In the genomic region with DNA sequence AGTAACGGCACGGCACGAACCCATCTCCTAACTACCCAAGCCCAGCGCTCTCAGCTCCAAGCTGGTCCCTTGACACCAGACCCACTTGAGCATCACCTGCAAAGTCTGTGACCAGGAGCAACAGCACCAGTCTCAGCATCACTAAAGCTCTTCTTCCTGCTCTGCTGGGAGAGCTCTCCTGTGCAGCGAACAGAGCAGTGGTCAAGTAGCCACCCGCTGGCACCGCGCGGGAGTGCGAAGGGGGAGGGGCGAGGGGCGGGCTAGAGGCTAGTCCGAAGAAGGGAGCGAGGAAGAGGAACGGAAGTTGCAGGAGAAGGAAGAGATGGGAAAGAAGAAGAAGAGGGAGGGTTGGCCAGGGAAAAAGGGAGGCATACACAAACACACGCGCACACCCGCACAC, we compare ENCODE assay signal across 10 mouse cellular contexts. TPM values are rescaled to one million over a fixed set of nuclear protein-coding genes. Genes with fewer than 3 reads are reported as not detected.
DNase-seq lines count a peak whose midpoint lies in the region; ATAC-seq lines count a peak whose summit lies in the region.
"Had no signal": no experiment of that assay in that cellular context is flagged by ENCODE, and none has a peak within 500 bp of the region (broad histone marks: within the 10 kb centered on the region; RNA-seq: fewer than 3 reads in every experiment).

Spink2 (minus strand) TSS at position 236 of the 400 bp plus-strand sequence.

- peaks cover 5% of the 10 kb centered on the region for H3K4me1 ChIP-seq in heart, embryonic 10.5 days
- H3K4me1 ChIP-seq in embryonic facial prominence, embryonic 14.5 days (ENCODE audit: control insufficient read depth, insufficient read depth, low read length), result 0 out of 2 replicates have a peak, but pooled peaks cover 6% of the 10 kb centered on the region
- H3K4me1 ChIP-seq in liver, embryonic 11.5 days (replicated peaks; ENCODE audit: control insufficient read depth, insufficient read depth, low read length), result peaks cover 5% of the 10 kb centered on the region
- H3K4me1 ChIP-seq in midbrain, embryonic 16.5 days (ENCODE audit: control insufficient read depth, insufficient read depth, low read length), result peaks cover 3% of the 10 kb centered on the region; the same call in 1 of the 2 replicates

- intact Hi-C loops in heart, postnatal 25 days (cut with DNase I), result no loop called here

- ATAC-seq in embryonic facial prominence, embryonic 14.5 days (ENCODE audit: low read depth), result peak; percentile 70; the same call in 1 of the 2 replicates
- no peak; the same call in 1 of the 2 replicates for ATAC-seq in liver, embryonic 11.5 days (replicated peaks; ENCODE audit: low FRiP score)
- no peak for ATAC-seq in midbrain, embryonic 16.5 days
- no peak for ATAC-seq in activated CD4-positive, CD25-positive, alpha-beta regulatory T cell, adult 4 months

- H3K27ac ChIP-seq in heart, embryonic 10.5 days, result peak within 1 kb of the TSS; percentile 48; the same call in 1 of the 2 replicates
- no peak within 1 kb of the TSS for H3K27ac ChIP-seq in embryonic facial prominence, embryonic 14.5 days (replicated peaks; ENCODE audit: low read depth, low read length)
- H3K27ac ChIP-seq in liver, embryonic 11.5 days (ENCODE audit: low read depth, low read length), result no peak within 1 kb of the TSS
- no peak within 1 kb of the TSS for H3K27ac ChIP-seq in midbrain, embryonic 16.5 days (ENCODE audit: low read length)

- peak within 1 kb of the TSS; percentile 55 for H3K4me3 ChIP-seq in heart, embryonic 10.5 days
- H3K4me3 ChIP-seq in embryonic facial prominence, embryonic 14.5 days (ENCODE audit: low read depth, low read length), result peak within 1 kb of the TSS; percentile 16
- H3K4me3 ChIP-seq in liver, embryonic 11.5 days (ENCODE audit: low read depth, low read length), result peak within 1 kb of the TSS; percentile 22; the same call in 1 of the 2 replicates
- H3K4me3 ChIP-seq in midbrain, embryonic 16.5 days (ENCODE audit: low read depth, low read length), result peak within 1 kb of the TSS; percentile 8; the same call in 1 of the 2 replicates

- no peaks in the 10 kb centered on the region for H3K9me3 ChIP-seq in heart, embryonic 10.5 days
- H3K9me3 ChIP-seq in embryonic facial prominence, embryonic 14.5 days (ENCODE audit: control insufficient read depth, low read length), result no peaks in the 10 kb centered on the region
- no peaks in the 10 kb centered on the region for H3K9me3 ChIP-seq in liver, embryonic 11.5 days (ENCODE audit: control insufficient read depth, low read length)
- no peaks in the 10 kb centered on the region for H3K9me3 ChIP-seq in midbrain, embryonic 16.5 days (replicated peaks; ENCODE audit: control insufficient read depth, low read length, poor library complexity, severe bottlenecking)

- H3K36me3 ChIP-seq in heart, embryonic 10.5 days, result no peaks in the 10 kb centered on the region
- H3K36me3 ChIP-seq in embryonic facial prominence, embryonic 14.5 days (ENCODE audit: control insufficient read depth, insufficient read depth, low read length), result no peaks in the 10 kb centered on the region
- H3K36me3 ChIP-seq in liver, embryonic 11.5 days (ENCODE audit: control insufficient read depth, insufficient read depth, low read length), result no peaks in the 10 kb centered on the region
- no peaks in the 10 kb centered on the region for H3K36me3 ChIP-seq in midbrain, embryonic 16.5 days (ENCODE audit: control insufficient read depth, insufficient read depth, low read length)

- no peaks in the 10 kb centered on the region for H3K27me3 ChIP-seq in heart, embryonic 10.5 days (ENCODE audit: insufficient read depth, poor library complexity, severe bottlenecking)
- no peaks in the 10 kb centered on the region for H3K27me3 ChIP-seq in embryonic facial prominence, embryonic 14.5 days (replicated peaks; ENCODE audit: control insufficient read depth, insufficient read depth, low read length)
- no peaks in the 10 kb centered on the region for H3K27me3 ChIP-seq in liver, embryonic 11.5 days (replicated peaks; ENCODE audit: control insufficient read depth, insufficient read depth, low read length)
- H3K27me3 ChIP-seq in midbrain, embryonic 16.5 days (ENCODE audit: control insufficient read depth, insufficient read depth, low read depth, low read length), result no peaks in the 10 kb centered on the region
- H3K27me3 ChIP-seq: CH12.LX had no signal

- H3K4me2 ChIP-seq in embryonic facial prominence, embryonic 14.5 days (ENCODE audit: low read depth, low read length), result peak within 1 kb of the TSS; percentile 52
- peak within 1 kb of the TSS; percentile 68 for H3K4me2 ChIP-seq in liver, embryonic 11.5 days
- H3K4me2 ChIP-seq in midbrain, embryonic 16.5 days (ENCODE audit: low read length), result peak within 1 kb of the TSS; percentile 60

- WGBS in heart, embryonic 10.5 days, result 5% methylated on average over 18 of the region's 18 CpGs
- WGBS in embryonic facial prominence, embryonic 14.5 days, result 6% methylated on average over 18 of the region's 18 CpGs
- 5% methylated on average over 18 of the region's 18 CpGs for WGBS in liver, embryonic 11.5 days
- WGBS in midbrain, embryonic 16.5 days, result 7% methylated on average over 18 of the region's 18 CpGs

- peak within 1 kb of the TSS; percentile 5; the same call in 1 of the 2 replicates for H3K9ac ChIP-seq in embryonic facial prominence, embryonic 14.5 days (ENCODE audit: low read depth, low read length)
- H3K9ac ChIP-seq in liver, embryonic 11.5 days (ENCODE audit: low read depth, low read length), result no peak within 1 kb of the TSS
- H3K9ac ChIP-seq in midbrain, embryonic 16.5 days (ENCODE audit: low read depth, low read length), result no peak within 1 kb of the TSS

- DNase-seq in heart, embryonic 10.5 days (ENCODE audit: low spot score), result peak; percentile 84
- no peak for DNase-seq in heart, postnatal 25 days (ENCODE audit: low spot score)
- peak; percentile 29 for DNase-seq in embryonic facial prominence, embryonic 14.5 days (ENCODE audit: low spot score)
- peak; percentile 68 for DNase-seq in heart, postnatal 4 days
- DNase-seq in liver, embryonic 11.5 days (ENCODE audit: low spot score), result peak; percentile 62
- DNase-seq in natural killer cell, adult 2 months (ENCODE audit: low spot score in 2 of 2), result no peak

RNA-seq across cellular contexts. Expression of gene Spink2, which starts in this region (rescaled TPM):
- 4.7 and 8.5 TPM in 2 replicates for polyA plus RNA-seq in heart, embryonic 10.5 days (2016; fragmentation: Nextera tagmentation; extraction: Ambion mirVana)
- total RNA-seq in heart, postnatal 25 days (2021), result under 1 TPM in 1 of 2 experiments, not detected in 1; 0.45 TPM
- polyA plus RNA-seq in embryonic facial prominence, embryonic 14.5 days (2014; fragmentation: Nextera tagmentation; extraction: Ambion mirVana), result 3.9 and 4.7 TPM in 2 replicates
- under 1 TPM; 0.48 to 0.74 TPM for total RNA-seq in heart, postnatal 4 days (2021)
- polyA plus RNA-seq in liver, embryonic 11.5 days (2014; fragmentation: Nextera tagmentation; extraction: Ambion mirVana), result 0.29 TPM in 1 of 2 replicates, not detected in the other
- polyA plus RNA-seq in midbrain, embryonic 16.5 days (2015; fragmentation: Nextera tagmentation; extraction: Ambion mirVana), result 0.41 and 0.48 TPM in 2 replicates
- under 1 TPM in 1 of 2 experiments, not detected in 1; 0.73 TPM for polyA plus RNA-seq in activated CD4-positive, CD25-positive, alpha-beta regulatory T cell, adult 4 months (2017; shearing (Covaris generic))
- total RNA-seq: heart, adult 18-20 months had no signal

Comparison
In these comparisons a context has a peak if more than half of its experiments do, and no peak if none do; other contexts are left out.
1. DNase-seq: peak in heart, embryonic 10.5 days (single experiment) and embryonic facial prominence, embryonic 14.5 days (single experiment); none in heart, postnatal 25 days (single experiment) and natural killer cell, adult 2 months (0 of 2).
2. Peak in DNase-seq in heart, postnatal 4 days; RNA of the gene not detected or under 1 TPM.
3. Peak in DNase-seq, H3K4me3 ChIP-seq and H3K4me2 ChIP-seq in liver, embryonic 11.5 days; RNA of the gene not detected or under 1 TPM.
4. Peak in every context shown above with its lines, with median percentiles within 50 percentile points of each other: H3K4me3 ChIP-seq and H3K4me2 ChIP-seq.